Comparison of ENCODE assay signal across 11 mouse cellular contexts in the genomic region with DNA sequence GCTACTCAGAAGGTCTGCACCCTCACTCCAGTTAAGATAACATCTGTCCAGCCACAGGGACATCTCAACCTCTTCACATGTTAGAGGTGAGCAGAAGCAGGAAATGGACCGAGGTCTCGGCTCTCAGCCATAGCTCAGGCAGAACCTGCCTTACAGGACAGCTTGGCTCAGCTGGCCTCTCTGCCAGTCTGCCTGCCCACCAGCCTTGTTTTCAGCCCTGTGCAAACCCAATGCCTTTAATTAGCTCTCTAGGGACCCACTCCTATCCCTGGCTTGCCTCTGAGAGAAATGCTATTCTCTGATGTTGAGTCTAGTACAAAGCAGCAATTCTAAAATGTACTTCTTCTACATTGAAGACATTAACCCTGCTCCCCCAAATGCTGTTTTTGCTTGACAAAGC.
DNase-seq lines count a peak whose midpoint lies in the region; ATAC-seq and TF ChIP-seq lines count a peak whose summit lies in the region.
"Had no signal": no experiment of that assay in that cellular context is flagged by ENCODE, and none has a peak within 500 bp of the region (broad histone marks: within the 10 kb centered on the region; RNA-seq: fewer than 3 reads in every experiment).

No protein-coding gene starts in this region.

- no peak for TF ChIP-seq POLR2A in liver, adult 2 months (IDR thresholded peaks at IDR 0.05; ENCODE audit: extremely low read depth, insufficient read depth, low read length)

- peak overlapping the region; percentile 2; the same call in 1 of the 2 replicates for H3K9ac ChIP-seq in liver, adult 2 months (ENCODE audit: low read depth, low read length)
- no peak overlapping the region for H3K9ac ChIP-seq in embryonic facial prominence, embryonic 15.5 days
- H3K9ac ChIP-seq in limb, embryonic 13.5 days = no peak overlapping the region
- H3K9ac ChIP-seq in midbrain, embryonic 14.5 days (replicated peaks; ENCODE audit: low read length) = no peak overlapping the region
- H3K9ac ChIP-seq: neural tube, embryonic 12.5 days had no signal

- TF ChIP-seq CTCF in liver, adult 2 months (IDR thresholded peaks at IDR 0.05; ENCODE audit: low read depth, low read length) = no peak

- no peak overlapping the region for H3K4me3 ChIP-seq in liver, adult 2 months (ENCODE audit: insufficient read depth, low read depth, low read length)
- no peak overlapping the region for H3K4me3 ChIP-seq in embryonic facial prominence, embryonic 15.5 days (replicated peaks)
- H3K4me3 ChIP-seq in limb, embryonic 13.5 days = no peak overlapping the region
- H3K4me3 ChIP-seq in midbrain, embryonic 14.5 days (replicated peaks; ENCODE audit: low read depth, low read length) = no peak overlapping the region
- H3K4me3 ChIP-seq: neural tube, embryonic 12.5 days had no signal

- no peaks in the 10 kb centered on the region for H3K27me3 ChIP-seq in liver, adult 2 months (ENCODE audit: control insufficient read depth, insufficient read depth, low read length)
- H3K27me3 ChIP-seq in embryonic facial prominence, embryonic 15.5 days = no peaks in the 10 kb centered on the region
- no peaks in the 10 kb centered on the region for H3K27me3 ChIP-seq in limb, embryonic 13.5 days
- H3K27me3 ChIP-seq in midbrain, embryonic 14.5 days (ENCODE audit: control insufficient read depth, insufficient read depth, low read length) = no peaks in the 10 kb centered on the region
- H3K27me3 ChIP-seq: neural tube, embryonic 12.5 days had no signal

- 28% methylated on average over 2 of the region's 2 CpGs for WGBS in liver, adult 2 months
- WGBS in embryonic facial prominence, embryonic 15.5 days = 83% methylated on average over 2 of the region's 2 CpGs
- 62% methylated on average over 2 of the region's 2 CpGs for WGBS in limb, embryonic 13.5 days
- WGBS in midbrain, embryonic 14.5 days = 65% methylated on average over 2 of the region's 2 CpGs

- H3K36me3 ChIP-seq in liver, adult 2 months (ENCODE audit: control insufficient read depth, insufficient read depth, low read length) = no peaks in the 10 kb centered on the region; the same call in 1 of the 2 replicates
- H3K36me3 ChIP-seq in embryonic facial prominence, embryonic 15.5 days = no peaks in the 10 kb centered on the region; the same call in 1 of the 2 replicates
- no peaks in the 10 kb centered on the region for H3K36me3 ChIP-seq in limb, embryonic 13.5 days
- H3K36me3 ChIP-seq in midbrain, embryonic 14.5 days (ENCODE audit: control insufficient read depth, insufficient read depth, low read length) = peaks cover 6% of the 10 kb centered on the region; the same call in 1 of the 2 replicates

- H3K4me2 ChIP-seq in embryonic facial prominence, embryonic 15.5 days (replicated peaks) = no peak overlapping the region
- 0 out of 2 replicates have a peak overlapping the region, but pooled peaks have one; percentile 17 for H3K4me2 ChIP-seq in limb, embryonic 13.5 days (replicated peaks)
- H3K4me2 ChIP-seq in midbrain, embryonic 14.5 days (ENCODE audit: low read length) = no peak overlapping the region
- H3K4me2 ChIP-seq: neural tube, embryonic 12.5 days had no signal

- H3K4me1 ChIP-seq in liver, adult 2 months (ENCODE audit: control insufficient read depth, insufficient read depth, low read length) = peaks cover 33% of the 10 kb centered on the region
- H3K4me1 ChIP-seq in embryonic facial prominence, embryonic 15.5 days = peaks cover 11% of the 10 kb centered on the region
- peaks cover 19% of the 10 kb centered on the region for H3K4me1 ChIP-seq in limb, embryonic 13.5 days
- peaks cover 39% of the 10 kb centered on the region for H3K4me1 ChIP-seq in midbrain, embryonic 14.5 days (ENCODE audit: control insufficient read depth, insufficient read depth, low read length)

- H3K27ac ChIP-seq in liver, adult 2 months (replicated peaks; ENCODE audit: insufficient read depth, low read depth, low read length) = peak overlapping the region; percentile 72
- no peak overlapping the region for H3K27ac ChIP-seq in embryonic facial prominence, embryonic 15.5 days (replicated peaks)
- no peak overlapping the region for H3K27ac ChIP-seq in limb, embryonic 13.5 days
- peak overlapping the region; percentile 49; the same call in 1 of the 2 replicates for H3K27ac ChIP-seq in midbrain, embryonic 14.5 days (replicated peaks; ENCODE audit: low read depth, low read length)
- H3K27ac ChIP-seq: macrophage; neural tube, embryonic 12.5 days; stomach, postnatal 0 days had no signal

- ATAC-seq in embryonic facial prominence, embryonic 15.5 days (ENCODE audit: insufficient number of reproducible peaks, low FRiP score, low TSS enrichment, low read depth) = peak; percentile 54; the same call in 1 of the 2 replicates
- ATAC-seq in limb, embryonic 13.5 days (ENCODE audit: low FRiP score, low read depth) = no peak
- ATAC-seq in midbrain, embryonic 14.5 days (ENCODE audit: low FRiP score, low TSS enrichment) = peak; percentile 53; the same call in 1 of the 2 replicates

- peaks cover 35% of the 10 kb centered on the region for H3K79me2 ChIP-seq in liver, adult 2 months (ENCODE audit: control insufficient read depth, insufficient read depth, low read length)

- DNase-seq in liver, adult 2 months (ENCODE audit: extremely low read depth, low read depth, low spot score) = peak; percentile 50
- no peak for DNase-seq in liver
- peak; percentile 75 for DNase-seq in midbrain, embryonic 14.5 days
- no peak for DNase-seq in kidney, postnatal 36 days
- no peak for DNase-seq in gastrocnemius, adult 18-20 months (ENCODE audit: low spot score)
- DNase-seq in gastrocnemius, adult 8-10 months (ENCODE audit: low spot score in 2 of 2) = no peak

- no peaks in the 10 kb centered on the region for H3K9me3 ChIP-seq in embryonic facial prominence, embryonic 15.5 days (replicated peaks)
- no peaks in the 10 kb centered on the region for H3K9me3 ChIP-seq in limb, embryonic 13.5 days
- no peaks in the 10 kb centered on the region for H3K9me3 ChIP-seq in midbrain, embryonic 14.5 days (ENCODE audit: control insufficient read depth, low read length)
- H3K9me3 ChIP-seq: neural tube, embryonic 12.5 days had no signal

Comparison
In these comparisons a context has a peak if more than half of its experiments do, and no peak if none do; other contexts are left out.
1. DNase-seq: peak in liver, adult 2 months (single experiment) and midbrain, embryonic 14.5 days (single experiment); none in liver (single experiment), kidney, postnatal 36 days (0 of 2), gastrocnemius, adult 18-20 months (single experiment) and gastrocnemius, adult 8-10 months (0 of 2).
2. H3K27ac ChIP-seq: peak in liver, adult 2 months (single experiment) and midbrain, embryonic 14.5 days (single experiment); none in embryonic facial prominence, embryonic 15.5 days (single experiment) and limb, embryonic 13.5 days (single experiment).